Mouse (Mus musculus) cerebral cortex, adult 2 months (tissue): Measurements from ENCODE around the gene Sapcd2.

ENCODE experiments used
- WGBS: fragments of 180-500 bp; shearing (Covaris S2); methylation state at CpG from one replicate; pipeline ENCODE4 v1.1.7; 2018; 5-methylcytosine and 5-hydroxymethylcytosine counted together

Sapcd2 gene

GRCm38 (mm10) chr2:25423626-25424025 is 51.5 kb downstream of the Sapcd2 start:
- 78% methylated on average over 1 of the region's 1 CpGs for WGBS

GRCm38 (mm10) chr2:25425481-25425880 is 53.4 kb downstream of the Sapcd2 start:
- WGBS: 63% methylated on average over 27 of the region's 27 CpGs

- WGBS: 31% methylated on average over 5 of the region's 5 CpGs
Measured at GRCm38 (mm10) chr2:25426721-25427191, 54.6 kb downstream of the Sapcd2 start.

DNA sequence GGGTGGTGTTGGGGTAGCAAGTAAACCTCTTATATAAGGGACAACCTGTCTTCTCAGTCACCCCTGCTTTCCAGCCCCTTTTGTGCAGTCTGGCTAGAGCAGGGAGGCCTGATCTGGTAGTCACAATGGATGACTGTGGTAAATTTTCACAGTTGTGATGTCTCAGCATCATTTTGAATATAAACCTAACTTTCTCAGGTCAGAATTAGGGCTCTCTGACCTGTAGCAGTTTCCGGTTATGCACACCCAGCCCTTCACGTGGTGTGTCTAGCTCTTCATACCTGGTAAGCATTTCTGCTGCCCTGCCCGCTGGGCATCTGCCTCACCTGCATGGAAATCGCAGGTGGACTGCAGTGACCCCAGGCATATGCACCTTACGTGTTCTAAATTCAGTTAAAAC is 55.1 kb downstream of the Sapcd2 start:
- 88% methylated on average over 5 of the region's 5 CpGs for WGBS
